Mouse (Mus musculus) kidney, postnatal 0 days (tissue): Measurements from ENCODE around the gene Ppp1r27. TPM values are rescaled to one million over a fixed set of nuclear protein-coding genes. Genes with fewer than 3 reads are reported as not detected.
"Not testable (repeated sequence)": the region's sequence is repeated elsewhere in the genome, so short reads cannot be mapped to it uniquely, and the experiment has no call there.

Experiments used
- ATAC-seq: fragments of 200-750 bp; cut with Nextera tagmentation; replicated peaks from 2 replicates; pipeline ENCODE4 v1.8.0; 2017; ENCODE audit warnings: low read depth, moderate number of reproducible peaks, moderate TSS enrichment, moderate library complexity; ENCODE audit not compliant: low FRiP score
- DNase-seq: peaks from one replicate; pipeline ENCODE4 v3.0.0-alpha.2; 2016; ENCODE audit warnings: low spot score
- H3K27ac ChIP-seq: fragments of 300-500 bp; sonication (generic); 2 replicates; pipeline ENCODE4 v1.5.1; 2014; ENCODE audit warnings: mild to moderate bottlenecking
- H3K27me3 ChIP-seq: fragments of 300-500 bp; sonication (generic); 2 replicates; pipeline ENCODE4 v1.6.1; 2014; ENCODE audit warnings: low read length, mixed read lengths; ENCODE audit not compliant: insufficient read depth
- H3K36me3 ChIP-seq: fragments of 300-500 bp; sonication (generic); 2 replicates; pipeline ENCODE4 v1.6.1; 2014; ENCODE audit warnings: low read length, mixed read lengths; ENCODE audit not compliant: insufficient read depth
- H3K4me1 ChIP-seq: fragments of 300-500 bp; sonication (generic); replicated peaks from 2 replicates; pipeline ENCODE4 v1.6.1; 2014; ENCODE audit warnings: antibody characterized with exemption, low read length, mixed read lengths; ENCODE audit not compliant: insufficient read depth
- H3K4me2 ChIP-seq: fragments of 300-500 bp; sonication (generic); 2 replicates; pipeline ENCODE4 v1.6.1; 2014; ENCODE audit warnings: mild to moderate bottlenecking, low read length, moderate library complexity, mixed read lengths
- H3K4me3 ChIP-seq: fragments of 300-500 bp; sonication (generic); replicated peaks from 2 replicates; pipeline ENCODE4 v1.5.1; 2014; ENCODE audit warnings: low read depth, low read length
- H3K9ac ChIP-seq: fragments of 300-500 bp; sonication (generic); 2 replicates; pipeline ENCODE4 v1.6.1; 2014; ENCODE audit warnings: low read depth, low read length
- H3K9me3 ChIP-seq: fragments of 300-500 bp; sonication (generic); replicated peaks from 2 replicates; pipeline ENCODE4 v1.6.1; 2016; ENCODE audit warnings: low read length, inconsistent platforms, mixed read lengths
- CTCF ChIP-seq: IDR thresholded peaks from 2 replicates; pipeline ENCODE4 v1.5.1; 2016; ENCODE audit warnings: antibody characterized with exemption, low read depth, mild to moderate bottlenecking, moderate library complexity
- WGBS: fragments of 180-500 bp; shearing (Covaris S2); extraction: QIAGEN DNeasy Blood & Tissue Kit; methylation state at CpG from one replicate; pipeline ENCODE4 v1.1.7; 2014; 5-methylcytosine and 5-hydroxymethylcytosine counted together
- polyA plus RNA-seq: library from polyadenylated mRNA; unstranded; fragments of >200 nt; fragmentation: Nextera tagmentation; extraction: Ambion mirVana; gene quantifications from 2 replicates; pipeline ENCODE4 v1.2.1, GENCODE M21; 2015

Ppp1r27 gene
- polyA plus RNA-seq, 1 experiment from 2014 or later: 0.30 TPM

GRCm38 (mm10) chr11:120560952-120561728 lies 10.2 kb upstream of the Ppp1r27 start:
- WGBS: 96% methylated on average over 13 of the region's 13 CpGs
- Histone ChIP-seq H3K9ac (no peak overlapping the region), H3K4me3 (no peak overlapping the region), H3K4me2 (no peak overlapping the region), H3K27me3 (no peaks in the 10 kb centered on the region), H3K9me3 (no peaks in the 10 kb centered on the region), H3K27ac (no peak overlapping the region), H3K4me1 (no peaks in the 10 kb centered on the region), H3K36me3 (peaks cover 62% of the 10 kb centered on the region)
- ATAC-seq (no peak), DNase-seq (no peak)
- TF ChIP-seq CTCF: no peak

- ATAC-seq, DNase-seq, H3K4me2 ChIP-seq, H3K4me1 ChIP-seq, H3K4me3 ChIP-seq, H3K9me3 ChIP-seq, H3K9ac ChIP-seq, H3K27me3 ChIP-seq, H3K27ac ChIP-seq: not testable (repeated sequence)
- WGBS: 88% methylated on average over 6 of the region's 6 CpGs
- H3K36me3 ChIP-seq: peaks cover 44% of the 10 kb centered on the region
- 0 out of 2 replicates have a peak, but pooled peaks have one; percentile 14 for TF ChIP-seq CTCF
Observed at GRCm38 (mm10) chr11:120558843-120559242, 7.9 kb upstream of the Ppp1r27 start.

- no peak overlapping the region for H3K4me2 ChIP-seq
- peaks cover 10% of the 10 kb centered on the region for H3K36me3 ChIP-seq
- no peak for TF ChIP-seq CTCF
- H3K4me1 ChIP-seq: peaks cover 2% of the 10 kb centered on the region; the same call in 1 of the 2 replicates
- ATAC-seq: no peak
- no peak for DNase-seq
- H3K4me3 ChIP-seq: no peak overlapping the region
- WGBS: 64% methylated on average over 2 of the region's 2 CpGs
- no peak overlapping the region for H3K27ac ChIP-seq
- H3K27me3 ChIP-seq: no peaks in the 10 kb centered on the region
- no peaks in the 10 kb centered on the region for H3K9me3 ChIP-seq
- no peak overlapping the region for H3K9ac ChIP-seq
Observed at GRCm38 (mm10) chr11:120555260-120555659, 4.3 kb upstream of the Ppp1r27 start.

GRCm38 (mm10) chr11:120554834-120555233 lies 3.9 kb upstream of the Ppp1r27 start:
- no peak overlapping the region for H3K27ac ChIP-seq
- H3K9me3 ChIP-seq: no peaks in the 10 kb centered on the region
- H3K27me3 ChIP-seq: no peaks in the 10 kb centered on the region
- H3K4me3 ChIP-seq: no peak overlapping the region
- ATAC-seq (no peak), DNase-seq (no peak)
- WGBS: 74% methylated on average over 7 of the region's 7 CpGs
- no peak for TF ChIP-seq CTCF
- no peak overlapping the region for H3K4me2 ChIP-seq
- H3K36me3 ChIP-seq: 0 out of 2 replicates have a peak, but pooled peaks cover 6% of the 10 kb centered on the region
- no peak overlapping the region for H3K9ac ChIP-seq
- H3K4me1 ChIP-seq: peaks cover 6% of the 10 kb centered on the region

- DNase-seq (no peak), ATAC-seq (no peak)
- Histone ChIP-seq H3K4me3 (no peak overlapping the region), H3K9me3 (no peaks in the 10 kb centered on the region), H3K4me2 (no peak overlapping the region), H3K4me1 (peaks cover 16% of the 10 kb centered on the region), H3K27ac (no peak overlapping the region), H3K36me3 (no peaks in the 10 kb centered on the region), H3K9ac (no peak overlapping the region), H3K27me3 (no peaks in the 10 kb centered on the region)
- WGBS: 66% methylated on average over 5 of the region's 5 CpGs
- TF ChIP-seq CTCF: no peak
Observed at GRCm38 (mm10) chr11:120552736-120553135, 1.8 kb upstream of the Ppp1r27 start.

GRCm38 (mm10) chr11:120549986-120550809 lies 734 bp downstream of the Ppp1r27 start:
- Histone ChIP-seq H3K9ac (peak overlapping the region; percentile 98), H3K27me3 (no peaks in the 10 kb centered on the region), H3K27ac (peak overlapping the region; percentile 98), H3K4me2 (peak overlapping the region; percentile 80), H3K9me3 (no peaks in the 10 kb centered on the region), H3K36me3 (no peaks in the 10 kb centered on the region), H3K4me1 (peaks cover 17% of the 10 kb centered on the region), H3K4me3 (peak overlapping the region; percentile 87)
- no peak for TF ChIP-seq CTCF
- DNase-seq: no peak
- 47% methylated on average over 11 of the region's 11 CpGs for WGBS
- ATAC-seq: no peak
